Mouse (Mus musculus) limb, embryonic 12.5 days (tissue): ENCODE measurements around the gene Stat4. TPM values are rescaled to one million over a fixed set of nuclear protein-coding genes. Genes with fewer than 3 reads are reported as not detected.

Source experiments
- ATAC-seq: fragments of 200-750 bp; cut with Nextera tagmentation; 2 replicates; pipeline ENCODE4 v1.8.0; 2017; ENCODE audit warnings: low read depth, moderate TSS enrichment; ENCODE audit not compliant: insufficient number of reproducible peaks, insufficient read depth, low FRiP score, low TSS enrichment
- H3K27ac ChIP-seq: fragments of 300-500 bp; sonication (generic); 2 replicates; pipeline ENCODE4 v1.5.1; 2016; ENCODE audit warnings: mild to moderate bottlenecking, moderate library complexity
- H3K27me3 ChIP-seq: fragments of 300-500 bp; sonication (generic); 2 replicates; pipeline ENCODE4 v1.6.1; 2016; ENCODE audit warnings: mild to moderate bottlenecking, moderate library complexity
- H3K36me3 ChIP-seq: fragments of 300-500 bp; sonication (generic); 2 replicates; pipeline ENCODE4 v1.6.1; 2016; ENCODE audit warnings: mild to moderate bottlenecking, moderate library complexity
- H3K4me1 ChIP-seq: fragments of 300-500 bp; sonication (generic); replicated peaks from 2 replicates; pipeline ENCODE4 v1.6.1; 2016
- H3K4me2 ChIP-seq: fragments of 300-500 bp; sonication (generic); 2 replicates; pipeline ENCODE4 v1.6.1; 2016; ENCODE audit warnings: mild to moderate bottlenecking, moderate library complexity
- H3K4me3 ChIP-seq: fragments of 300-500 bp; sonication (generic); replicated peaks from 2 replicates; pipeline ENCODE4 v1.5.1; 2016; ENCODE audit warnings: mild to moderate bottlenecking
- H3K9ac ChIP-seq: fragments of 300-500 bp; sonication (generic); replicated peaks from 2 replicates; pipeline ENCODE4 v1.6.1; 2016; ENCODE audit warnings: mild to moderate bottlenecking, moderate library complexity
- H3K9me3 ChIP-seq: fragments of 300-500 bp; sonication (generic); 2 replicates; pipeline ENCODE4 v1.6.1; 2016; ENCODE audit warnings: mild to moderate bottlenecking, moderate library complexity
- WGBS: fragments of 180-500 bp; shearing (Covaris S2); methylation state at CpG from one replicate; pipeline ENCODE4 v1.1.7; 2016; 5-methylcytosine and 5-hydroxymethylcytosine counted together
- polyA plus RNA-seq: library from polyadenylated mRNA; unstranded; fragments of >200 nt; fragmentation: Nextera tagmentation; extraction: Ambion mirVana; gene quantifications from 2 replicates; pipeline ENCODE4 v1.2.1, GENCODE M21; 2016

The Stat4 gene
- polyA plus RNA-seq, 1 experiment from 2014 or later = 2.1 TPM

- 57% methylated on average over 11 of the region's 11 CpGs for WGBS
- no peak overlapping the region for H3K9ac ChIP-seq
- no peak overlapping the region for H3K4me3 ChIP-seq
- peak; percentile 52; the same call in 1 of the 2 replicates for ATAC-seq
- H3K27me3 ChIP-seq = no peaks in the 10 kb centered on the region
- H3K4me2 ChIP-seq = no peak overlapping the region
- peaks cover 14% of the 10 kb centered on the region for H3K4me1 ChIP-seq
- peak overlapping the region; percentile 84 for H3K27ac ChIP-seq
- H3K36me3 ChIP-seq = no peaks in the 10 kb centered on the region
- no peaks in the 10 kb centered on the region for H3K9me3 ChIP-seq
Observed at GRCm38 (mm10) chr1:51996751-51997659, 10.1 kb downstream of the Stat4 start.

- no peak overlapping the region for H3K9ac ChIP-seq
- H3K9me3 ChIP-seq = no peaks in the 10 kb centered on the region
- WGBS = 54% methylated on average over 5 of the region's 5 CpGs
- no peaks in the 10 kb centered on the region for H3K27me3 ChIP-seq
- no peak overlapping the region for H3K27ac ChIP-seq
- no peak overlapping the region for H3K4me3 ChIP-seq
- no peaks in the 10 kb centered on the region for H3K36me3 ChIP-seq
- ATAC-seq = no peak
- no peak overlapping the region for H3K4me2 ChIP-seq
- peaks cover 14% of the 10 kb centered on the region for H3K4me1 ChIP-seq
Observed at GRCm38 (mm10) chr1:51998542-51998941, 11.6 kb downstream of the Stat4 start.

DNA sequence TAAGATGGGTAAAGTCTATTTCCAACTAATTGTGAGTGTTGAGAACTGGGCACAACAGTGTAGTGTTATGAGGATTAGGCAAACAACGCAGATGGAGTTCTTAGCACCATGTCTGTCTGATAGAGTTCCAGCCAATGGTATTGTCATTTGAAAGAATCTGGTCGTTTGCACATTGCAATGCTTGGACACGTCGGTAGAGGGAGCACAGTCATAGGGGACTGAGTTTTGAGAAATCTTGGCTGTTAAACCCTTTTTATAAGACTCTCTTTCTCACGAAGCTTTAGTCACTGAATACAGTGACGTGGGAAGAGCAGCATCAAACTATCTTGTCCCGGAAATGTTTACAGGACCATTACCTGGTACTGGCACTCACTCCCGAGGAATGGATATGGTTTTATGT lies 17.1 kb downstream of the Stat4 start:
- 26% methylated on average over 8 of the region's 8 CpGs for WGBS
- H3K9ac ChIP-seq = no peak overlapping the region
- H3K4me2 ChIP-seq = no peak overlapping the region
- 0 out of 2 replicates have a peak, but pooled peaks cover 7% of the 10 kb centered on the region for H3K27me3 ChIP-seq
- ATAC-seq = no peak
- H3K4me1 ChIP-seq = peaks cover 11% of the 10 kb centered on the region
- no peaks in the 10 kb centered on the region for H3K36me3 ChIP-seq
- H3K9me3 ChIP-seq = no peaks in the 10 kb centered on the region
- H3K4me3 ChIP-seq = no peak overlapping the region
- H3K27ac ChIP-seq = no peak overlapping the region

- Histone ChIP-seq H3K27ac (no peak overlapping the region), H3K36me3 (no peaks in the 10 kb centered on the region), H3K4me3 (peak overlapping the region; percentile 33), H3K9me3 (no peaks in the 10 kb centered on the region), H3K4me2 (peak overlapping the region; percentile 61), H3K27me3 (0 out of 2 replicates have a peak, but pooled peaks cover 8% of the 10 kb centered on the region), H3K4me1 (peaks cover 11% of the 10 kb centered on the region), H3K9ac (no peak overlapping the region; the same call in 1 of the 2 replicates)
- 7% methylated on average over 11 of the region's 11 CpGs for WGBS
- peak; percentile 47; the same call in 1 of the 2 replicates for ATAC-seq
Observed at GRCm38 (mm10) chr1:52008443-52008842, 21.5 kb downstream of the Stat4 start.

- Histone ChIP-seq H3K4me3 (peak overlapping the region; percentile 33), H3K4me1 (peaks cover 11% of the 10 kb centered on the region), H3K36me3 (no peaks in the 10 kb centered on the region), H3K9ac (no peak overlapping the region; the same call in 1 of the 2 replicates), H3K27me3 (0 out of 2 replicates have a peak, but pooled peaks cover 8% of the 10 kb centered on the region), H3K9me3 (no peaks in the 10 kb centered on the region), H3K27ac (no peak overlapping the region), H3K4me2 (peak overlapping the region; percentile 61)
- no peak for ATAC-seq
- 2% methylated on average over 12 of the region's 12 CpGs for whole genome bisulfite sequencing
Observed at GRCm38 (mm10) chr1:52008947-52009346, 22.0 kb downstream of the Stat4 start.

DNA sequence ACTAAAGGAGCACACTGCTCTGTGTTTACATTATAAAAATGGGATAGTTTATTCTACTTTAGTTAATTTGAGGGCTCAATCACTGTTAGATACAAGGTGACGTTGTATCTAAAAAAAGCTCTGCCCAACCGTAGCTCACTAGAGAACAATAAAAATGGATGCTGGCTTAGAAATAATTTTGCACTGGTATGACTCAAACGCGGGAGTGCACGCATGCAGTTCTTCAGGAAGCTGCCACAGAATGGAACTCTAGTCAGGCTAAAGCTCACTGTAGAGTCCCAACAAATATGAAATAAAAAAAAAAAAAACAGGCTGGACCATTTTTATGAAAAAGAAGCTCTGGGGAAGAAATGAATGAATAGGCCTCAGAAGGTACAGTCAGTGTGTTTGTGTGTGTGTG lies 23.8 kb downstream of the Stat4 start:
- H3K4me2 ChIP-seq = no peak overlapping the region
- 88% methylated on average over 5 of the region's 5 CpGs for WGBS
- no peaks in the 10 kb centered on the region for H3K9me3 ChIP-seq
- peaks cover 11% of the 10 kb centered on the region for H3K4me1 ChIP-seq
- H3K27ac ChIP-seq = no peak overlapping the region
- no peak overlapping the region for H3K4me3 ChIP-seq
- H3K36me3 ChIP-seq = no peaks in the 10 kb centered on the region
- ATAC-seq = no peak
- no peak overlapping the region for H3K9ac ChIP-seq
- H3K27me3 ChIP-seq = 0 out of 2 replicates have a peak, but pooled peaks cover 8% of the 10 kb centered on the region

GRCm38 (mm10) chr1:52011227-52011626 lies 24.3 kb downstream of the Stat4 start:
- no peak overlapping the region for H3K4me2 ChIP-seq
- ATAC-seq = no peak
- H3K4me1 ChIP-seq = peaks cover 11% of the 10 kb centered on the region
- 0 out of 2 replicates have a peak, but pooled peaks cover 8% of the 10 kb centered on the region for H3K27me3 ChIP-seq
- H3K4me3 ChIP-seq = no peak overlapping the region
- no peak overlapping the region for H3K27ac ChIP-seq
- no peak overlapping the region for H3K9ac ChIP-seq
- no peaks in the 10 kb centered on the region for H3K36me3 ChIP-seq
- 61% methylated on average over 3 of the region's 3 CpGs for WGBS
- no peaks in the 10 kb centered on the region for H3K9me3 ChIP-seq

DNA sequence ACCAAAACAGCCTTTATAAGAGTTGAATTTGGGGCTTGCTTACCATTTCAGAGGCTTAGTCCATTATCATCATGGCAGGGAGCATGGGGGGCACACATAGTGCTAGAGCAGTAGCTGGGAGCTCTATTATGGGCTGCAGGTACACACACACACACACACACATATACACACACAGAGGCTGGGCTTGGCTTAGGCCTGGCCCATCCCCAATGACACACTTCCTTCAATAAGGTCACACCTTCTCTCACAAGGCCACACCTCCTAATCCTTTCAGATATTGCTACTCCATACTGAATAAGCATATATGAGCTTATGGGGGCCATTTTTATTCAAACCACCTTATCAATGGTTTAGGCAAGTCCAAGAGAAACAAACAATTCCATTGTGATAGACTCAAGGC lies 25.3 kb downstream of the Stat4 start:
- Histone ChIP-seq H3K4me2 (no peak overlapping the region), H3K4me1 (peaks cover 11% of the 10 kb centered on the region), H3K4me3 (no peak overlapping the region), H3K36me3 (no peaks in the 10 kb centered on the region), H3K27ac (no peak overlapping the region), H3K9ac (no peak overlapping the region), H3K9me3 (no peaks in the 10 kb centered on the region), H3K27me3 (0 out of 2 replicates have a peak, but pooled peaks cover 8% of the 10 kb centered on the region)
- no peak for ATAC-seq

GRCm38 (mm10) chr1:52012757-52013156 lies 25.8 kb downstream of the Stat4 start:
- no peak overlapping the region for H3K27ac ChIP-seq
- 90% methylated on average over 7 of the region's 7 CpGs for WGBS
- no peak overlapping the region for H3K9ac ChIP-seq
- H3K4me3 ChIP-seq = no peak overlapping the region
- no peaks in the 10 kb centered on the region for H3K9me3 ChIP-seq
- no peak for ATAC-seq
- no peak overlapping the region for H3K4me2 ChIP-seq
- no peaks in the 10 kb centered on the region for H3K36me3 ChIP-seq
- H3K27me3 ChIP-seq = 0 out of 2 replicates have a peak, but pooled peaks cover 5% of the 10 kb centered on the region
- peaks cover 11% of the 10 kb centered on the region for H3K4me1 ChIP-seq

DNA sequence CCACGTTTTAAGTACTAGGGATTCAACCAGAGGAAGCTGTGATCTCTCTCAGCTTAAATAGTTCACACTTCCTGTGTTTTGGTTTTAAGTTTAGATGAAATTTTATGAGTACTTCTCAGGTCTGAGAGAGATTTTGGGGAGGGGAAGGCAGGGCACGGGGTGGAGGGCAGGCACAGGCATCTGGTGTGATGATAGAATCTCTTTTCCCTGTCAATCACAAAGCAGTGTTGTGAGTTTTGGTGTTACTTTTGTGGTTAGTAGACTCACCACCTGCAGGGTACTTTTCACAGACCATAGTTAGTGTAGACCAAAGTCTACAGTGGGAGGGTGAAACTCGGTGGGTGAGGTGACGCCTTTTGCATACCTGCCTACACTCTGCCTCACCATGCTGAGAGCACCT lies 32.7 kb downstream of the Stat4 start:
- ATAC-seq = no peak
- Histone ChIP-seq H3K27ac (no peak overlapping the region), H3K4me3 (no peak overlapping the region), H3K9me3 (no peaks in the 10 kb centered on the region), H3K36me3 (no peaks in the 10 kb centered on the region), H3K4me1 (no peaks in the 10 kb centered on the region), H3K4me2 (no peak overlapping the region), H3K27me3 (no peaks in the 10 kb centered on the region), H3K9ac (no peak overlapping the region)
- WGBS = 67% methylated on average over 4 of the region's 4 CpGs

- no peak for ATAC-seq
- 91% methylated on average over 4 of the region's 4 CpGs for WGBS
- no peaks in the 10 kb centered on the region for H3K36me3 ChIP-seq
- no peak overlapping the region for H3K27ac ChIP-seq
- no peaks in the 10 kb centered on the region for H3K27me3 ChIP-seq
- no peaks in the 10 kb centered on the region for H3K4me1 ChIP-seq
- no peak overlapping the region for H3K4me3 ChIP-seq
- H3K9ac ChIP-seq = no peak overlapping the region
- H3K9me3 ChIP-seq = no peaks in the 10 kb centered on the region
- H3K4me2 ChIP-seq = no peak overlapping the region
Observed at GRCm38 (mm10) chr1:52021936-52022725, 35.2 kb downstream of the Stat4 start.
